Mouse (Mus musculus) thymus, adult 2 months (tissue): ENCODE measurements at regions not wholly inside any gene's neighbourhood (a gene's known extent, or its start where the extent isn't known, plus 50 kb on each side); places are given as distances from the start of the nearest gene placed in this dataset.

Source experiments
- CTCF ChIP-seq: fragments of 200-500 bp; IDR thresholded peaks from 2 replicates; pipeline ENCODE4 v1.5.1; 2012; ENCODE audit warnings: mild to moderate bottlenecking, control low read depth, low read length, moderate library complexity, borderline replicate concordance; ENCODE audit not compliant: control insufficient read depth, poor library complexity, insufficient read depth; ENCODE audit errors: extremely low read depth
- POLR2A ChIP-seq: fragments of 200-500 bp; IDR thresholded peaks from 2 replicates; pipeline ENCODE4 v1.6.1; 2012; ENCODE audit warnings: mild to moderate bottlenecking, low read length, control low read depth, moderate library complexity; ENCODE audit not compliant: control insufficient read depth, poor library complexity, insufficient read depth; ENCODE audit errors: extremely low read depth

DNA sequence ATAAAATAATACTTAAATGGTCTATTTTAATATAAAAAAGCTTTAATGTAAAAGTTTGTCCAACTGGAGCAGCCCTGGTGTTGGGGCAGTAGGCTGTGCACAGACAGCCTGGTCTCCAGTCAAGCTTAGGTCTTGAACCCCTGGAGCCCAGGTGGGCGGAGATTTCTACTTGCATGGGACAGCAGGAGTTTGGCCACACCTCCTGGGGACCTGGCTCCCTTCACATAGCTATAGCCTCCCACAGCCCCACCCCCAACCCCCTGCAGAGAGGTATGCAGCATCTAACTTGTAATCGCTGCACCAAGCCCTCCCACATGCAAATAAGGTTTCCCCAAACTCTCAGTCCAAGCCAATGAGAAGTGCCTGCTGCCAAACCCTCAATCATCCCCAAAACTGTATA is 81.3 kb upstream of the Apob start:
- TF ChIP-seq CTCF (no peak), POLR2A (no peak)
